Mouse (Mus musculus): Measurements from ENCODE around the gene Rpusd3. TPM values are rescaled to one million over a fixed set of nuclear protein-coding genes. Genes with fewer than 3 reads are reported as not detected.

The Rpusd3 gene
- polyA plus RNA-seq (2015; fragmentation: Nextera tagmentation; extraction: Ambion mirVana), result 24.0 and 25.3 TPM in 2 replicates

DNA sequence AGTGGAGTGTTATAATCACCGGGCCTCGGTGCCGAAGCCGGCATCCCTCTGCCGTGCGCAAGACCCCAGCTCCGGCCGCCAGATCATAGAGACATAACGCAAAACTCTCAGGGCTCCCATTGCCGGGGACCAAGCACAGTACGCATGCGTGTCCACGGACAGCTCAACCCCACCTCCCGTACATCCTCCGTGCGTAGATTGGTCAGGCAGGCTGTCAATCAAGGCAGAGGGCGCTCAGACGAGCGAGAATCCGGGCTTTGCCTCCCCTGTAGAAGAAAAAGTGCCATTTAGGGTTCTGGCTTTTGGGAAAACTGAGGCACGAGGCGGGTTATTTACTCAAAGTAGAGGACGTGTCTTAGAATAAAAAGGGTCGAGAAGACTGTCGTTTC is at the start of gene Rpusd3:
TSS of gene Rpusd3 (minus strand) at position 142 of the 389 bp plus-strand sequence.
- Histone ChIP-seq H3K9ac (peak within 1 kb of the TSS; percentile 66), H3K27ac (peak within 1 kb of the TSS; percentile 65)
- WGBS, result under 1% methylated on average over 25 of the region's 25 CpGs

DNA sequence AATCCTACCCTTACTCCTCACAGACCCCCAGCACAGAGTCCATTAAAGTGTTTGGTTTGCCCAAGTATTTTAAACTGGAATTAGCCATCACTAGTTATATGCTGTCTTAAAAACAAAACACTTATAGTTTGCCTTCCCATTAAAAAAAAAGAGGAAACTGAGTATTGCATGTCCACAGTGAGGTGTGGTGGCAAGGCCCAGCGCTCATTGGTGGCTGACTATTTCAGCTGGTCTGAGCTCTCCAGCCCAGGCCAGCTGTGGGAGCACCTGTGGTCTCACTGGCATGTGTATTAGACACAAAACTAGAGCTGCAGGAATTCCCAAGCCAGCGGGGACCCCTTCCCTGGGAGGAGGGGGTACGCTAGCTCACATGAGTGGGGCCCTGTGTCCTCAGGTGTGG is 49.4 kb upstream of the Rpusd3 start:
- Histone ChIP-seq H3K9ac (no peak overlapping the region), H3K9me3 (replicated peaks) (no peaks in the 10 kb centered on the region), H3K27ac (no peak overlapping the region), H3K4me1 (peaks cover 38% of the 10 kb centered on the region), H3K4me2 (peak overlapping the region; percentile 70; the same call in 1 of the 2 replicates), H3K4me3 (replicated peaks) (no peak overlapping the region), H3K36me3 (no peaks in the 10 kb centered on the region), H3K27me3 (peaks cover 14% of the 10 kb centered on the region)
- WGBS, result 75% methylated on average over 3 of the region's 3 CpGs
- no peak for ATAC-seq (replicated peaks; ENCODE audit: low FRiP score)

More for the DNA sequence above, at the start of gene Rpusd3:
- H3K4me2 ChIP-seq, result peak within 1 kb of the TSS; percentile 90
- ATAC-seq (replicated peaks; ENCODE audit: low FRiP score), result peak; percentile 97
- H3K4me1 ChIP-seq, result peaks cover 15% of the 10 kb centered on the region
- H3K4me3 ChIP-seq (replicated peaks), result peak within 1 kb of the TSS; percentile 63
- H3K36me3 ChIP-seq, result peaks cover 26% of the 10 kb centered on the region
- H3K27me3 ChIP-seq, result no peaks in the 10 kb centered on the region
- H3K9me3 ChIP-seq (replicated peaks), result no peaks in the 10 kb centered on the region

DNA sequence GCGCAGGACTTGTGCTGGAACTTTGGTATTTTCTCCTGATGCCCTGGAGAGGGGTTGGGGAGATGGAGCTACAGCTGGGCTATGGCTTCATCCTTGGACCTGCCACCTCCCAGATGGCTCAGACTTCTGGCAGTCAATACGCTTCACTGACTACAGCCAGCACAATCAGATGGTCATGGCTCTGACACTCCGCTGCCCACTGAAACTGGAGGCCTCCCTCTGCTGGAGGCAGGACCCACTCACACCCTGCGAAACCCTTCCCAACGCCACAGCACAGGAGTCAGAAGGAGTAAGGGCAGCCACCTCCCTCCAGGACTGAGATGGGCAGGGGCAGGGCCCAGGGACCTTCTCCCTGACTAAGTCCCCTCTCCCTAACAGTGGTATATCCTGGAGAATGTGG is 46.5 kb upstream of the Rpusd3 start:
- 37% methylated on average over 5 of the region's 5 CpGs for WGBS
- H3K9ac ChIP-seq, result no peak overlapping the region
- peaks cover 9% of the 10 kb centered on the region for H3K27me3 ChIP-seq
- no peaks in the 10 kb centered on the region for H3K36me3 ChIP-seq
- peak; percentile 68 for ATAC-seq (replicated peaks; ENCODE audit: low FRiP score)
- no peak overlapping the region for H3K4me3 ChIP-seq (replicated peaks)
- H3K4me2 ChIP-seq, result no peak overlapping the region
- no peaks in the 10 kb centered on the region for H3K9me3 ChIP-seq (replicated peaks)
- H3K27ac ChIP-seq, result no peak overlapping the region
- H3K4me1 ChIP-seq, result peaks cover 19% of the 10 kb centered on the region

DNA sequence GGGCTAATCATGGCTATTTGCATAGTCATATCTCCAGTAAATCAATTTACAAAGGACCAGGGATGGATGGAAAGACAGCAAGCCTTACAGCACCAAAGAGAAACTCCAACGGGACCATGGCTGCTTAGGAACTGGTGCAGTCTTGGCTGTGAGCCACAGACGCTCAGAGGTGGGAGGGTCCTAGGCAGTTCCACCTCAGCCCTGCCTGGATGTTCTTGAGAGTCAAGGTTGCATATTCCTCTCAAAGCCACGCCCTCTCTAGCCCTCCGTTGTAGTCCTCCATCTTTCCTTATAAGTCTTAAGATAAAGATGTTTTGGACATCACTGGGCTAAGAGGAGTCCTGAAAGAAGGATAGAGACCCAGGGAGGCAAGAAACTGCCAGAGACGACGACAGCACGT is 44.9 kb upstream of the Rpusd3 start:
- Histone ChIP-seq H3K27ac (no peak overlapping the region), H3K27me3 (no peaks in the 10 kb centered on the region; the same call in 1 of the 2 replicates), H3K36me3 (no peaks in the 10 kb centered on the region), H3K4me2 (no peak overlapping the region), H3K4me3 (replicated peaks) (no peak overlapping the region), H3K9me3 (replicated peaks) (no peaks in the 10 kb centered on the region), H3K9ac (no peak overlapping the region), H3K4me1 (peaks cover 10% of the 10 kb centered on the region)
- ATAC-seq (replicated peaks; ENCODE audit: low FRiP score), result no peak
- WGBS, result 63% methylated on average over 7 of the region's 7 CpGs

DNA sequence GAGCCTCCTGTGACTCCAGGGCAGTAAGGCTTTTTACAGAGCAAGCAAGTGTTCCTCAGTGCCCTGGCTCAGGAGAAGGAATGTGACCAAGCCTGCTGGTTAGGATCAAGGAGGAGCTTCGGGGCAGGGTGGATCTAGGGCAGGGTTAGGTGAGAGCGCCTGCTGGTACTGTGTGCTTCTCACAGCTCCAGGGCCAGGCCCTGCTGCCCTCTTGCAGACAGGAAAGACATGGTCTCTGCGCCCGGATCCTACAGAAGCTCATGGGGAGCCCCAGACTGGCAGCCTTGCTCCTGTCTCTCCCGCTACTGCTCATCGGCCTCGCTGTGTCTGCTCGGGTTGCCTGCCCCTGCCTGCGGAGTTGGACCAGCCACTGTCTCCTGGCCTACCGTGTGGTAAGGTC is 39.5 kb upstream of the Rpusd3 start:
- peak overlapping the region; percentile 60; the same call in 1 of the 2 replicates for H3K27ac ChIP-seq
- H3K4me3 ChIP-seq (replicated peaks), result peak overlapping the region; percentile 10; the same call in 1 of the 2 replicates
- no peak overlapping the region for H3K9ac ChIP-seq
- WGBS, result 51% methylated on average over 10 of the region's 10 CpGs
- no peaks in the 10 kb centered on the region for H3K9me3 ChIP-seq (replicated peaks)
- ATAC-seq (replicated peaks; ENCODE audit: low FRiP score), result peak; percentile 67; the same call in 1 of the 2 replicates
- H3K36me3 ChIP-seq, result no peaks in the 10 kb centered on the region
- H3K27me3 ChIP-seq, result no peaks in the 10 kb centered on the region; the same call in 1 of the 2 replicates
- H3K4me2 ChIP-seq, result peak overlapping the region; percentile 34; the same call in 1 of the 2 replicates
- H3K4me1 ChIP-seq, result 0 out of 2 replicates have a peak, but pooled peaks cover 7% of the 10 kb centered on the region

DNA sequence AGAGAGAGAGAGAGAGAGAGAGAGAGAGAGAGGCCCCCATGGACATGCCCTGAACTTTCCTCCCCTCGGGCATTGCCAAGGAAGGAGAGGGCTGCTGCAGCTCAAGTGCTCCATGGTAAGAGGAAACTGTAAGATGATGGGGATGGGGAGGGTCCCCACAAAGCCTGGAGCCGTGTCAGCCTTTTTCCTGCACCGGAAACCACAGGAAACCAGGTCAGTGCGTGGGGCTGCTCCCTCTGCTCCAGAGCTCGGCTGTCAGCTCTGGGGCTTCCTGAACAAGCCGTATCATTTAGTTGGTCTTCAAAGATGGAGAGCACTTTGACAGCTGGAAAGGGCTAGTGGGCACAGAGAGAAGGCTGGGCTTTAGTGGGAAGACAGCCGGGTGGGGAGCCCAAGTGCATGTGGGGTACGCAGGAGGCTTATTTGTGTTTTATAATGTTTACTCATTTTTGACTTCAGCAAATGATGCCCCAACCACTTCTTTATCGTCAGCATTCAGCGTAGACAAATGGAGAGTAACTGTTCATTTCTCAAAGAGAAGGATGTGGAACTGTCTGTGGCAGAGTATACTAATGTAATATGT is 38.9 kb upstream of the Rpusd3 start, which contains the start of gene Il17re:
TSS of gene Il17re (plus strand) at position 533 of the 583 bp plus-strand sequence.
- Histone ChIP-seq H3K27me3 (no peaks in the 10 kb centered on the region; the same call in 1 of the 2 replicates), H3K36me3 (no peaks in the 10 kb centered on the region), H3K4me1 (0 out of 2 replicates have a peak, but pooled peaks cover 7% of the 10 kb centered on the region), H3K4me2 (peak within 1 kb of the TSS; percentile 34; the same call in 1 of the 2 replicates), H3K9ac (no peak within 1 kb of the TSS), H3K27ac (peak within 1 kb of the TSS; percentile 60; the same call in 1 of the 2 replicates), H3K9me3 (replicated peaks) (no peaks in the 10 kb centered on the region), H3K4me3 (replicated peaks) (peak within 1 kb of the TSS; percentile 10; the same call in 1 of the 2 replicates)
- no peak for ATAC-seq (replicated peaks; ENCODE audit: low FRiP score)
- whole genome bisulfite sequencing, result 55% methylated on average over 10 of the region's 10 CpGs

DNA sequence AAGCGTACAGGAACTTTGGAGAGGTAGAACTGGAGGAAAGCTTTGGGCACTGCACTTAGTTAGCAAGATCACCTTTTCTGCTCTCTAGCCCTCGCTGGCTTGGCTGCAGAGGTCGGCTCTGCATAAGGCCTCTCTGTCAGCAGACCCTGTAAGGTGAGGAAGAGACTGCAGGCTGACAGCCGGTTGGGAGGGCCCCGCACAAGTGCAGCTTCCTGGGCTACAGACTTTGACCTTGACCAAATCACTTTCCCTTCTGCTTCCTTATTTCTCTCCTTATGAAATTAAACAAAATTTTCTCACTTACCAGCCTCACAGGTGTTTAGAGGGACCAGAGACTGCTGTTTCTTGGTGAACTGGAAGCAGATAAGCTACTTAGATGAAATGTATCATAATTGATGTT is 35.9 kb upstream of the Rpusd3 start:
- no peak overlapping the region for H3K4me3 ChIP-seq (replicated peaks)
- WGBS, result 49% methylated on average over 5 of the region's 5 CpGs
- ATAC-seq (replicated peaks; ENCODE audit: low FRiP score), result no peak
- no peak overlapping the region for H3K9ac ChIP-seq
- H3K4me2 ChIP-seq, result no peak overlapping the region
- 0 out of 2 replicates have a peak, but pooled peaks cover under 1% of the 10 kb centered on the region for H3K36me3 ChIP-seq
- H3K27me3 ChIP-seq, result no peaks in the 10 kb centered on the region; the same call in 1 of the 2 replicates
- no peaks in the 10 kb centered on the region for H3K9me3 ChIP-seq (replicated peaks)
- H3K4me1 ChIP-seq, result 0 out of 2 replicates have a peak, but pooled peaks cover 7% of the 10 kb centered on the region
- no peak overlapping the region for H3K27ac ChIP-seq

DNA sequence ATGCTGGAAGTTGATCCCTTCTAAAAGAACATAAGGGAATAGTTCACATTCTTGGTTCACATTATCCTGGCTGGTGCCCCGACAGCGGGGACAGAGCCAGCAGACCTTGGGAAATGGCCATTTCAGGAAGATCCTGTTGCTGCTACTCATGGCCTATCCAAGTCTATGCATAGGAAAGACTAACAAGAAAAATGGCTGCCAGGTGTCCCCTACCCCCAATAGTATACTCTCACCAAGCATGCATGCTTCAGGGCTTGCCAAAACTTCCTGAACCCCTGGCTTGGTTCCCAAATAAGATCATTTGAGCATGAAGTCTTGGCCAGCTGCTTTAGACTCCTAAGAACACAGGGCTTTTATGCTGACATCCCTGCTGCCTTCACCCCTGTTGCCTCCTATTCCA is 32.7 kb upstream of the Rpusd3 start:
- ATAC-seq (replicated peaks; ENCODE audit: low FRiP score), result peak; percentile 40; the same call in 1 of the 2 replicates
- Histone ChIP-seq H3K9ac (no peak overlapping the region), H3K9me3 (replicated peaks) (no peaks in the 10 kb centered on the region), H3K36me3 (peaks cover 28% of the 10 kb centered on the region), H3K27ac (peak overlapping the region; percentile 54; the same call in 1 of the 2 replicates), H3K27me3 (no peaks in the 10 kb centered on the region), H3K4me1 (no peaks in the 10 kb centered on the region), H3K4me2 (no peak overlapping the region), H3K4me3 (replicated peaks) (no peak overlapping the region)
- whole genome bisulfite sequencing, result 70% methylated on average over 2 of the region's 2 CpGs

DNA sequence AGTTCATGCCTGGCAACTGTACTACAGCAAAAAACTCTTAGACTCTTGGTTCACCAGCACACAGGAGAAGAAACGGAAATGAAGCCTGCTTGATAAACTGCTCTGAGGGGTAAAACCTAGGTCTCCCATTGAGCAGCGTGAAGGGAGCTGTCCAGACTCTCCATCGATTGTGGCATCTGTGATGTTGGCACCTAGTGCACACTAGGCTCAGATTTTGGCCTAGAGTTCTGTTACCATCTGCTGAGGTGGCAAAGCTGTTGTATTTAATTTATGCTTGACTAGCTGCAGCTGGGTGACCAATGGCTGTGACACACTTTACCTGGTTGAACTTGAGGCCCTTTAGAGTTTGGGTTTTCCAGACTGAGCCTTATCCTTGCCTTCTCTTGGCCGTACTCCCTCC is 28.5 kb upstream of the Rpusd3 start:
- 97% methylated on average over 4 of the region's 4 CpGs for WGBS
- Histone ChIP-seq H3K9ac (no peak overlapping the region), H3K27me3 (no peaks in the 10 kb centered on the region), H3K4me2 (no peak overlapping the region), H3K27ac (no peak overlapping the region), H3K36me3 (peaks cover 42% of the 10 kb centered on the region), H3K9me3 (replicated peaks) (no peaks in the 10 kb centered on the region), H3K4me3 (replicated peaks) (no peak overlapping the region), H3K4me1 (peaks cover 21% of the 10 kb centered on the region)
- no peak for ATAC-seq (replicated peaks; ENCODE audit: low FRiP score)

DNA sequence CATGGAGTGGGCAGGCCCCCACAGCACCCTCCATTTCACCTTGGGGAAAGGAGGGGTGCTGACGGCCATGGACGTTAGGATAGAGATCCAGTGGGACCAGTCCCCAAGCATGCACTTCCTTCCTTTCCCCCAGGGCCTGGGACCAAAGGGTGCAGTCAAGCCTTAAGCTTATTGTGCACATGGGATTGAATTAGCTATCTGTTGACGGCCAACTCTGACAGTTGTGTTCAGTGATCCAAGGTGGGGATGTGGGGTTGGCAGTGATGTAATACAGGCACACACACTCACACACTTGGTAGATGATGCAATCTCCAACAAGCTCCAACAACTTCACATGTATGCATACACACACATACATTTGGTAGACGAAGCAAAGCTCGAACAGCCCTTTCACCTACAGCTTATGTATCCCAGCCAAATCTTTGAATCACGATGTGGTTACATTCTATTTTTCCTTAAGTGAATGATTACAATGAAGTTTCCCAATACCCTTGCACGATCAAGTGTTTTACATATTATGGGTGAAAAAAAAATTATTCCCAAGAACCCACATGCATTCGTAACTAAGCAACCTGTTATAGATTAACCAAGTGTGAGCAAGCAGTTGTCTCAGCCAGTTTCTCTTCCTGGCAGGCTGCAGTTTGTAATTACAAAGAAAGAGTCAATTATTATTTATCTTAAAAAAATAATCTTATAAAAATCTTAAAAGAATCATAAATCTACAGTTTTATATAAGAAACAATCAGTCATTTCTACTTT is 25.2 kb upstream of the Rpusd3 start:
- H3K4me1 ChIP-seq, result peaks cover 28% of the 10 kb centered on the region
- no peak overlapping the region for H3K9ac ChIP-seq
- H3K9me3 ChIP-seq (replicated peaks), result no peaks in the 10 kb centered on the region
- no peaks in the 10 kb centered on the region for H3K27me3 ChIP-seq
- H3K4me3 ChIP-seq (replicated peaks), result no peak overlapping the region
- WGBS, result 73% methylated on average over 8 of the region's 8 CpGs
- 0 out of 2 replicates have a peak, but pooled peaks have one; percentile 18 for ATAC-seq (replicated peaks; ENCODE audit: low FRiP score)
- peak overlapping the region; percentile 23; the same call in 1 of the 2 replicates for H3K4me2 ChIP-seq
- H3K27ac ChIP-seq, result peak overlapping the region; percentile 81
- H3K36me3 ChIP-seq, result peaks cover 39% of the 10 kb centered on the region

DNA sequence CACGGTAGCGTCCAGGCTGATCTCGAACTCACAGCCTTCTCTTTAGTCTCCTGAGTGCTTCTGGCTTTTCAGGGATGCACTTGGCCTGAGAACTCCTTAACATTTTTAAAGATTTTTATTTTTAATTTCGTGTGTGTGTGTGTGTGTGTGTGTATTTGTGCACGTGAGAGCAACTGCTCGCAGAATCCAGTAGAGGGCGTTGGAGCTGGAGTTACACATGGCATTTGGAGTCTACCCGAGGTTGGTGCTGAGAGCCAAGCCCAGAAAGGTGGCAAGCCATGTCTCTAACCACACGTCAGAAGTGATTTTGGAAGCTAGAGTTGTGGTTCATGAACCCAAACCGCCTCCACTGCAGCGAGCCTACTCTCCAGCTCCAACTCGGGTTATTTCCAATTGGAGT is 24.0 kb upstream of the Rpusd3 start:
- Histone ChIP-seq H3K36me3 (peaks cover 27% of the 10 kb centered on the region), H3K4me2 (peak overlapping the region; percentile 90)

More for the DNA sequence above, 24.0 kb upstream of the Rpusd3 start:
- Histone ChIP-seq H3K9me3 (replicated peaks) (no peaks in the 10 kb centered on the region), H3K27me3 (no peaks in the 10 kb centered on the region), H3K4me3 (replicated peaks) (peak overlapping the region; percentile 98), H3K9ac (peak overlapping the region; percentile 88), H3K27ac (peak overlapping the region; percentile 77), H3K4me1 (peaks cover 28% of the 10 kb centered on the region)
- 43% methylated on average over 12 of the region's 12 CpGs for WGBS
- no peak for ATAC-seq (replicated peaks; ENCODE audit: low FRiP score)

Data from kidney, embryonic 15.5 days (tissue).